Mouse (Mus musculus): ENCODE data around the gene Mogat1.
"Not testable (repeated sequence)": the region's sequence is repeated elsewhere in the genome, so short reads cannot be mapped to it uniquely, and the experiment has no call there.

Mogat1 gene

DNA sequence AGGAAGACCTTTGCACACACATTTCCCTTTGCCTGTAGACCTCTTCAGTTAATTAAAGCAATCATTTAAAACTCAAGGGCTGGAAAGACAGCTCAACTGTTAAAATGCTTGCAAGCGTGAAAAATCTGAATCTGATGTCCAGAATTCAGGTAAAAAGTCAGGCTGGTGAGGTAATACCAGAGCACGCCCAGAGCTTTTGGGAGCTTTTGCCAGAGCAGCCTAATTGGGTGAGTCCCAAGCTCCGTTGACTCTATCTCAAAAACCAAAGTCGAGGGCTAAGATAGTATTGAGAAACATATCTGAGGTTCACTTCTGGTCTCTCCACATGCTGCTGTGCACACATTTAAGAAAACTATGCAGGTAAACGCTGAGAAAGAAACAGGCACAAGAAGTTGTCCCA, at the start of gene Mogat1:
TSS of gene Mogat1 (plus strand) at position 130 of the 400 bp plus-strand sequence.
- in situ Hi-C loops (cut with MboI; ENCODE audit: low pct_unique_long_range_greater_than_20kb in 1 of 2, low sequenced_read_pairs in 2 of 2, unreplicated experiment in 1 of 2) = no loop called here

DNA sequence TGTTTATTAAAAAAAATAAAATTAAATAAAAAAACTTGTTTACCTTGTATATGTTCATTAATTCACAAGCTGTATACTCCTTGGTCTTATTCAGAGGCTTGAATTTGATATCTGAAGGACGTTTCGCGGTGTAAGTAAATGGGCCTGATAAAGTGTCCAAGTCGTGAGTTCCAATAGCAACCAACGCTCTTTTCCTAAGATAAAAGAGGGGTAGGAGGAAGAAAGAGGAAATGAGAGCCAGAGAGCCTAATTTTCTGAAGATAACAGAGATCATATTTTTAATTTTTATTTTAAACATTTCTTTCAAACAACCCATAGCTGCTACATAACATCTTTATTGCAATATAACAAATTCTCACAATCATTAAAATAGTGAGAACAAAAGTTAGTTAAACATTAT, 38.4 kb upstream of the Mogat1 start:
- in situ Hi-C loops (cut with MboI; ENCODE audit: low pct_unique_long_range_greater_than_20kb in 1 of 2, low sequenced_read_pairs in 2 of 2, unreplicated experiment in 1 of 2) = no loop called here

DNA sequence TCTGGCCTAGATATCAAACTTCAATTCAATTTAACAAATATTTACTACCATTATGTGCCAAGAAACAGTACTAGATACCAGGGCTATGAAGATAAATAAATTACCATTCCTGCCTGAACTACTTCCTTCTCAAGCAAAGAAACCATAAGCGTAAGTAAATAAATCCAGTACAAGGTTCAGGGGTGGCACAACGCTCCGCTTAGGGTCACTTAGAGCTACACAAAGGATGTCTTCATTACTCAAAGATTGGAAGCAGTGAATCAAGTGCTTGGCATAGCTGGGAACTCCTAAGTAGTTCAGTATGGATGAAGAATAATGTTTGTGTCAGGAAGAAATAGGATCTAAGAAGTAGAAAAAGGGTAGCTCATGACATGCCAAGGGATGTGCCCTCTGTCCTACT, 27.4 kb upstream of the Mogat1 start:
- in situ Hi-C loops (cut with MboI; ENCODE audit: low pct_unique_long_range_greater_than_20kb in 1 of 2, low sequenced_read_pairs in 2 of 2, unreplicated experiment in 1 of 2) = no loop called here

DNA sequence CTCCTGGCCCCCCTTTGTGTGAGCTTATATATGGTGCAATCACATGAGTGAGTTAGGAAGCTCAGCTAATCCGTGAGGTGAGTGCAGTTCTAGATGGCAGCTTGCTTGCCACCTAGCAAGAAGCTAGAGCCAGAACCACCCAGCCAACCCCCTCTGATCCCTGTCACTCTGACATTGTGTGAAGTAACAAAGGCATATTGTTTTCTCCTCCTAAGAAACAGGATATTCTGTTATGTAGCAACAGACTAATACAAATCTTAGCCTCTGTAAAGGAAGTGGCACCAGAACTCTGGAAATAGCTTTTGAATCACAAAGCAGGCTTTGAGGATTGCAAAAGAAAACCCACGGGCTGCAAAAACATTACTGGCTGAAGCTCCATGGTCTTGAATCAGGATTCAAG, 26.4 kb upstream of the Mogat1 start:
- in situ Hi-C loops (cut with MboI; ENCODE audit: low pct_unique_long_range_greater_than_20kb in 1 of 2, low sequenced_read_pairs in 2 of 2, unreplicated experiment in 1 of 2) = no loop called here

DNA sequence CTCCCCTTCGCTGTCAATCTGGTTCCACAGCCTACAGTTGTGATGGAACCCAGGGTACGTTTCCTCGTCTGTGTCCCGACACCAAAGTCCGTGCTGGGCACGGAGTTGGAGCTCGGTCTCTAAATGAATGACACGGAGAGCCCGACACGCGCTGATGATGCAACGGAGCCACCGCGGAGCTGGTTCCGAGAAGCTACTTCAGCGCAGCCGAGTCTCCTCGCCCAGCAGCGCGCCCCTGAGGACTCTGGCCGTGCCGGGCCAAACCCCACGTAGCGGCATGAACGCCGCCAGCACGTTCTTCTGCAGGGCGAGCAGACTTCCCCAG, 22.4 kb upstream of the Mogat1 start:
- in situ Hi-C loops (cut with MboI; ENCODE audit: low pct_unique_long_range_greater_than_20kb in 1 of 2, low sequenced_read_pairs in 2 of 2, unreplicated experiment in 1 of 2) = no loop called here

DNA sequence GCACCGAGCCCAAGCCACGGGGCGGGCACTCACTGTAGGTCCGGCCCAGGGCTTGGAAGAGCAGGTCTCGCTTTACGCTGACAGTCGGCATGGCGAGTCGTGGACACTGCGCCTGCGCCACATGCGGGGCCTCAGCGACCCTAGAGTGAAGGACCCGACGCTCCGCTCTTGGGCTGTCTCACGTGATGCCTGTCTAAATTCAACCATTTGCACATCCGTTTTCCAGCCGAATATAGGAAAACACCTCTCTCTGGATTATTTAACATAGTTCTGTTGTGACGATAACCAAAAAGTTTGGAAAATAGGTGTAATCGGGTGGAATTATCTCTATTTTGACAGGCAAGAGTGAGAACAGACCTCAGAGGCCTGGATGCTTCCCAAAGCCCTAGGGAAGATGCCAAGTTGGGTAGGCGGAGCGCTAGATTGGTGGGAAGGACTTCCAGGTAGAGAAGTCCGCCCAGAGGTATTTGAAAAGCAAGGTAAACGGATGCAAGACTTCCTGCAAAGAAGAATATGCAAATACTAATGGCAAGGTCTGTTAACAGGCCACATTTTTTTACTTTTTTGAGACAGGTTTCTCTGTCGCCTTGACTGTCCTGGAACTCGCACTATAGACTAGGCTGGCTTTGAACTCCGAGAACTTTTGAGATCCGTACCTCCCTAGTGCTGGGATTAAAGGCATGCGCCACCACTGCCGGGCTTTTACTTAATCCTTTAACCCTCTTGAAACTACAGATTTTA, 21.9 kb upstream of the Mogat1 start, which contains the start of gene Farsb:
TSS of gene Farsb (minus strand) at position 146 of the 741 bp plus-strand sequence.
- in situ Hi-C loops (cut with MboI; ENCODE audit: low pct_unique_long_range_greater_than_20kb in 1 of 2, low sequenced_read_pairs in 2 of 2, unreplicated experiment in 1 of 2) = no loop called here

DNA sequence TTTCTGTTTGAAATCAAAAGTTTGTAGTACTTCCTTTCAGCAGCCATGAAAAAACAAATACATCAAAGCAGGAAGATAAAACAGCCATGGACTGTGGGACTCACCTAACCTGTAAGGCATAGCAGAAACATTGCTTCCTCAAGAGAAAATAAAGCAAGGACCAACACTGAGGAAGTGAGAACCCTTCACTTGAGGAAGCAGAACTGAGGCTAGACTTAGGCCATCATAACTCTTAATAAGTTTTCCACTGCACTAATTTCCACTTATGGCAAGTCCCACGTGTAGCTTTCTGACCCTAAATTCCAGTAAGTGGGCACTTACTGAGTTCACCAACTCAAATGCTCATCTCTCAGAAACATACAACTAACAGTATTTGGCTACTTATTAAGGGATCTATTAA, 20.6 kb upstream of the Mogat1 start:
- in situ Hi-C loops (cut with MboI; ENCODE audit: low pct_unique_long_range_greater_than_20kb in 1 of 2, low sequenced_read_pairs in 2 of 2, unreplicated experiment in 1 of 2) = no loop called here

DNA sequence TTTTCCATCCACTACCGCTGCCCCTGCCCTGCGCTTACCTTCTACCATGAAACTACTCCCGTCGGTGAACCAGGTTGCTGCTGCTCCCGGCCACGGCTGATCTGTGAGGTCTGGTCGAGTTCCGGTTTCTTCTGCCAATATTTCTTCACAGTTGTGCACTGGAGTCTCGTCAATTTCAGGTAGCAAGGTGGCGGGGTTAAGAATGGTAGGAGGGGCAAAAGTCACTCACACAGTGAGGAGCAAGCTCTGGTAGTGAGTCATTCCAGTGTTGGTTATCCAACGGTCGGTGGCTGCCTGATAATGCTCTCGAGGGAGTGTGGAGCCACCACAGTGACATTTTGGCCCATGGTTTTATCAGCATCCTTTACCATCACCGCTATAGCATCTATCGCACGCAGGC, 9.8 kb upstream of the Mogat1 start:
- in situ Hi-C loops (cut with MboI; ENCODE audit: low pct_unique_long_range_greater_than_20kb in 1 of 2, low sequenced_read_pairs in 2 of 2, unreplicated experiment in 1 of 2) = no loop called here

DNA sequence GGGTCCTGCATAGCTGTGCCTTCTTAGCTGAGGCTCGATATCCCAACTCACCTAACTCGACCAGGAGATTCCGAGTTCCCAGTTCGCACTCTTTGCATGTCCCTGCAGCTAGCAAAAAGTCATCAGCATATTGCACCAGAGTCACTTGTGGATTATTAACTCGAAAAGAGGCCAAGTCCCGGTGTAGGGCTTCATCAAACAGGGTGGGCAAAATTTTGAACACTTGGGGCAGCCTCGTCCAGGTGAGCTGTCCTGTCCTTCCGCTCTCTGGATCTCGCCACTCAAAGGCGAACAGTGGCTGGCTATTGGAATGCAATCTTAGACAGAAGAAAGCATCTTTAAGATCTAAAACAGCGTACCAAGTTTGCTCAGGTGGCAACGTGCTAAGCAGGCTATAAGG, 8.9 kb upstream of the Mogat1 start:
- in situ Hi-C loops (cut with MboI; ENCODE audit: low pct_unique_long_range_greater_than_20kb in 1 of 2, low sequenced_read_pairs in 2 of 2, unreplicated experiment in 1 of 2) = not testable (repeated sequence)

DNA sequence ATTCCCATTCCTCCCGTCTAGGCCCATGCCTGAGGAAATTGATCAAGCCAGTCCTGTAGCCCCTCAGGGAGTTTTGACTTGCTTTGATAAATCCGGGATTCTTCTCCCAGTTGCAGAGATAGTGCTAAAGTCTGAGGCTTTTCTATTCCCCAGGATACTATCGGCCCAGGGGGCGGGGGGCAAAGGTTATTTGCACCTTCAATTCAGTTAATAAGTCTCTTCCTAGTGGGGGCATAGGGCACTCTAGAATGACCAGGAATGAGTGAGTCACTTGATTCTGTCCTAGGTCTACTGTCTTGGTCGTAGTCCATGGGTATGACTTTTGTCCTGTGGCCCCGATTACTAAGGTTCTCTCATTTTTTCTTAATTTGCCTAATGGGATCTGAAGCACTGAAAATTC, 8.3 kb upstream of the Mogat1 start:
- in situ Hi-C loops (cut with MboI; ENCODE audit: low pct_unique_long_range_greater_than_20kb in 1 of 2, low sequenced_read_pairs in 2 of 2, unreplicated experiment in 1 of 2) = no loop called here

DNA sequence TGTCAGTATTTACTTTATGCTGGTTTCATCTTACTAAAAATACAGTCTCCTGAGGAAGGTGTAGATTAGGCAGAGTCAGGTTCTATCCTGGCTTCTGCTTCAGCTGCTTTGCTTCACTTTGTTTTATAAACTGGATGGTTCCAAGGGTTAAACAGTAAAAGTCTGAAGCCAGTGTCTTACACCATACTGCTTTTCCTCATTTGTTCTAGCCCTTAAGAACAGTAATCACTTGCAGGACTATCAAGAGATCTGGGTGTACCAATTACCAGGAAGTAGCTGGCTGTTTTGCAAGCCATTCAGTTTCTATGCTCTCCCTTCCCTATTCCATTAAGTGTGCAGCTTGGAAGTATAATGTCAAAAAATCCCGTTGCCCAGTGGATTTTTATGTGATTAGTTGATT, 3.7 kb upstream of the Mogat1 start:
- in situ Hi-C loops (cut with MboI; ENCODE audit: low pct_unique_long_range_greater_than_20kb in 1 of 2, low sequenced_read_pairs in 2 of 2, unreplicated experiment in 1 of 2) = no loop called here

DNA sequence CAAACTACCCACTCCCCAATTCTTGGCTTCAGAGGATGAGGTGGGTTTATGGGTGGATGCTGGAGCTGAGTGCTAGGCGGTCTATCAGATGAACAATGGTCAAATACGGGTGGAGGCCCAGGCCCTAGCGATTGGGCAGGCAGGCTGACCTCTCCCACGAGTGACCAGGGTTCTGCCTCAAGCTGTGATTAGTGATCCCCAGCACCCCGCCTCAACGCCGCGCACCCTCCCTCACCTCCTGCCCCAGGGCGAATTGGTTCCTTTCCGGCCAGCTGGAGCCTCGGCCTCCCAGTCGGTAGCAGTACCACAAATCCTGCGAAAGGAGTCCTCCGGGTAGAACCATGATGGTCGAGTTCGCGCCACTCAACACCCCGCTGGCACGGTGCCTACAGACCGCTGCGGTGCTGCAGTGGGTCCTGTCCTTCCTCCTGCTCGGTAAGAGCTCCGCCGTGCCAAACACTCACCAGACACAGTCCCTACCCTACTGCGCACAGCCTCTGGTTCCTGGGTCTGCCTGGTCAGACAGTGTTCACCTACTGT, 900 bp downstream of the Mogat1 start, which contains the start of gene BC035947:
TSS of gene BC035947 (minus strand) at position 538 of the 540 bp plus-strand sequence.
- in situ Hi-C loops (cut with MboI; ENCODE audit: low pct_unique_long_range_greater_than_20kb in 1 of 2, low sequenced_read_pairs in 2 of 2, unreplicated experiment in 1 of 2) = no loop called here

DNA sequence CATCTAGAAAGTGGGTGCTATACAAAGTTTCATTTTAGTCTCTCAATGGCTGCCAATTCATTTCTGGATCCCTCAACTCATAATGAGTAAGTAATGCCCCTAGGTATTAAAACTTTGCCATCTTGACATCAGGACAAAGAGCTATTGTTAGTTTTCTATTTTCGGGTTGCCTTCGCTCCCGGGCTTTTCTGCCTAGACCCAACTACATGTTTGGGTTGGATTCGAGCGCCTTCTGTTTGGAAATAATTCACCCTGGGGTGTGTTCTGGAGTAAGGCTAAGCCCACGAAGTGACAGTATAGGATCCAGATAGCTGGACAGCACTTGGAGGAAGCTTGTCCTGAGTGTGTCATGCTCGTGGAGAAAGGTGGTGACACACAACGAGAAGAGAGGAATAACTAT, 2.0 kb downstream of the Mogat1 start:
- in situ Hi-C loops (cut with MboI; ENCODE audit: low pct_unique_long_range_greater_than_20kb in 1 of 2, low sequenced_read_pairs in 2 of 2, unreplicated experiment in 1 of 2) = no loop called here

DNA sequence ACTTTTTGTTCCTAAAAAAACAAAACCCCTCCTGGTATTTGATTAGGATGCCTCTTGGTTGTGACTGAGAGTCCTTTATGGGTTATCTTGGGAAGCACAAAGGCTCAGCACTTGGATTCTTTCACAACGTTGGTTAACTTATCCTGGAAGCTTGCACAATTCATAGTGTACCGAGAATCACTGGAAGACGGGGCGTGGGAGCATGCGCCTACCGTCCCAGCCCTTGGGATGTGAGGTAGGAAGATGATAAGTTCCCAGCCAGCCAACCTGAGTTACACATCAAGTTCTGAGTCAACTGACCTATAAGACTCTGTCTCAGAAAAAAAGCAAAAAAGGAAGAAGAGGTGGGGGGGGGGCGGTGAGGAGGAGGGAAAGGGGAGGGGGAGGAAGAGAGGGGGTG, 8.1 kb downstream of the Mogat1 start:
- in situ Hi-C loops (cut with MboI; ENCODE audit: low pct_unique_long_range_greater_than_20kb in 1 of 2, low sequenced_read_pairs in 2 of 2, unreplicated experiment in 1 of 2) = no loop called here

DNA sequence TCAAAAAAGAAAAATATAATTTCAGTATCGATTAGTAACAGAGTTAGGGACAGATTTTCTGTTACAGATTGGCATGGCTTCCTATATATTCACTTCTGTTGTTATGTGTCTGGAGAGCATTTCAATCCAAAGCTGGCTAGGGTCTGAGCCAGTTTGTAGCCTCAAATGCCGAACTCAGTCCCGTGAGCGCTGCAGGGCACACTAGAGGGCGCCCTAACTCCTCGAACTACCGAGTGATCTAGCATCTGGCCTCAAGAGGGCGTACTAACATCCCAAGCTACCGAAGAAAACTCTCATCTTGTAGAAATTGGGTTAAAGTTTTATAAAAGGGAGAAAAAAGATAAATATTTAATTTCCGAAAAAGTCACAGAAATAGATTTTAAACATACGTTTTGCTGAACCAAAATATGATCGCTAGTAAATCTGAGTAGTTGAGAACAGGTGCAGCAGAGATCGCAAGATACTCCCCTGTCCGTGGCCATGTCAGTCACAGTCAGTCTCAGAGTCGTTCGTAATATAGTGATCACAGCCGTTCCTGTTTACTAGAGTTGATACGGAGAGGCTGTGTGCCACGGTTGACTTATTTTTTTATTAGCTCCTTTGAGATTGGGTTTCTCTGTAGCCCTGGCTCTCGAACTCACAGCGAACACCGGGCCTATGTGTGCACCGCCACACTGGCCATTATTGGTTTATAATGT, 14.5 kb downstream of the Mogat1 start:
- in situ Hi-C loops (cut with MboI; ENCODE audit: low pct_unique_long_range_greater_than_20kb in 1 of 2, low sequenced_read_pairs in 2 of 2, unreplicated experiment in 1 of 2) = loop anchor here in 1 of 2 experiments (25.0 kb wide), 2 partner anchors 337 to 1162 kb away; no protein-coding TSS in a partner anchor

DNA sequence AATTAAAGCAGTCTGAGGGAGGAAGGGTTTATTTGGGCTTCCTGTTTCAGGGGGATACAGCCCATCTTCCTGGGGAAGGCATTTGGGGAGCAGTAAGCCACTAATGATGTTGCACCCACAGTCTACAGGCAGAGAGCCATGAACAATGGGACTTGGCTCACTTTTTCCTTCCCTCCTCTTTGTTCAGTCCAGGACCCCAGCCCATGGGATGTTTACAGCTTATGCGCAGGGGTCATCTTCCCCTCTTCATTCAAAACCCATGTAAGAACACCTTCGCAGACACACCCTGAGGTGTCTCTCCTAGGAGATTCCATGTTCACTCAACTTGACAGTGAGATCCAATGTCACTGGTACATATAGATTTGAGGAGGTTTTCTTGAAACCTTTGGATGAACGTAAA, 17.6 kb downstream of the Mogat1 start:
- in situ Hi-C loops (cut with MboI; ENCODE audit: low pct_unique_long_range_greater_than_20kb in 1 of 2, low sequenced_read_pairs in 2 of 2, unreplicated experiment in 1 of 2) = loop anchor here in 1 of 2 experiments (25.0 kb wide), 2 partner anchors 334 to 1159 kb away; no protein-coding TSS in a partner anchor

DNA sequence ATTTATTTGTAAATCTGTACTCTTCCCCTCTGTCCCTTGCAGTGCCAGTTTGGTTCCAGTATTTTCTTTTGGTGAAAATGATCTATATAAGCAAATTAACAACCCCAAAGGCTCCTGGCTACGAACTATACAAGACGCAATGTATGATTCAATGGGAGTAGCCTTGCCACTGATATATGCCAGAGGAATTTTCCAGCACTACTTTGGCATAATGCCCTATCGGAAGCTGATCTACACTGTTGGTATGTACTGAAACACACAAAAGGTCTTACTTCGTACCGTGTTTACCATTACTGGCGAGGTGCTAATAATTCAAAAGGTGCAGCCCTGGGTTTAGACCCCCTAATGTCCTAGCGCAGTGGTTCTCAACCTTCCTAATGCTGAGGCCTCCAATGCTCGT, 18.2 kb downstream of the Mogat1 start:
- in situ Hi-C loops (cut with MboI; ENCODE audit: low pct_unique_long_range_greater_than_20kb in 1 of 2, low sequenced_read_pairs in 2 of 2, unreplicated experiment in 1 of 2) = loop anchor here in 1 of 2 experiments (25.0 kb wide), 2 partner anchors 333 to 1158 kb away; no protein-coding TSS in a partner anchor

DNA sequence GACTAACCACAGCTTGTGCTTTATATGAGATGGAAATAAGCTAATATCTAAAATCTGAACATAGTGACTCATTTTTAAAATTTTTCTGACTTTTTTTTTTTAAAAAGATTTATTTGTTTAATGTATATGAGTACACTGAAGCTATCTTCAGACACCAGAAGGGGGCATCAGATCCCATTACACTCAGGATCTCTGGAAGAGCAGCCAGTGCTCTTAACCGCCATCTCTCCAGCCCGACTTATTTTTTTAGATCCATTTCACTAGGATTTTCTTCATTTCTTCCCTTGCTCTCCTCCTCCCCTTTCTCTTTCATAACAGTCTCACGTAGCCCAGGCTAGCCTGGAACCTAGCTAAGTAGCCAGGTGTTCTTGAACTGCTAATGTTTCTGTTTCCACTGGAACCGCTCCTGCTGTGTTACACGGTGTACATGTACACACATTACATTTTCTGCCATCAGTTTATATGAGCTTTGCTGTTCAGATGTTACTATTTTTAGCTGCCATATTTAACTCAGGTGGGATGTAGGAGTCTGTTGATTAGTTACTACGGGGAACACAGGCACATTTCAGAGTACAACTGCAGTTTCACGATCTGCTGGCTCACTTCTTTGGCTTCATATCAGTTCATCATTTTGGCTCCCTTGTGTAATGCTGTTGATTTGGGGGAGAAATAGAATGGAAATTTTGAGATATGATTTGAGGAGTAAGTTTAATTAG, 19.9 kb downstream of the Mogat1 start:
- in situ Hi-C loops (cut with MboI; ENCODE audit: low pct_unique_long_range_greater_than_20kb in 1 of 2, low sequenced_read_pairs in 2 of 2, unreplicated experiment in 1 of 2) = loop anchor here in 1 of 2 experiments (25.0 kb wide), 2 partner anchors 332 to 1157 kb away; no protein-coding TSS in a partner anchor
